Mouse (Mus musculus): ENCODE results near the gene Zbtb39. TPM values are rescaled to one million over a fixed set of nuclear protein-coding genes. Genes with fewer than 3 reads are reported as not detected.

Gene Zbtb39
- polyA plus RNA-seq, 1 experiment = 5.4 TPM

GRCm38 (mm10) chr10:127708850-127709370 lies 30.4 kb upstream of the Zbtb39 start:
- H3K4me3 ChIP-seq (ENCODE audit: insufficient read depth, low read length) = no peak overlapping the region
- TF ChIP-seq POLR2A (IDR thresholded peaks at IDR 0.05; ENCODE audit: extremely low read depth, insufficient read depth, low read length) = no peak
- no peak for TF ChIP-seq CTCF (IDR thresholded peaks at IDR 0.05; ENCODE audit: extremely low read depth, insufficient read depth, low read length)
- H3K4me1 ChIP-seq (ENCODE audit: control insufficient read depth, insufficient read depth, low read length) = no peaks in the 10 kb centered on the region
- no peak overlapping the region for H3K27ac ChIP-seq (ENCODE audit: insufficient read depth, low read length)

GRCm38 (mm10) chr10:127710331-127710730 lies 29.0 kb upstream of the Zbtb39 start:
- no peak overlapping the region for H3K4me3 ChIP-seq (ENCODE audit: insufficient read depth, low read length)
- H3K4me1 ChIP-seq (ENCODE audit: control insufficient read depth, insufficient read depth, low read length) = no peaks in the 10 kb centered on the region
- TF ChIP-seq POLR2A (IDR thresholded peaks at IDR 0.05; ENCODE audit: extremely low read depth, insufficient read depth, low read length) = no peak
- TF ChIP-seq CTCF (IDR thresholded peaks at IDR 0.05; ENCODE audit: extremely low read depth, insufficient read depth, low read length) = no peak
- H3K27ac ChIP-seq (ENCODE audit: insufficient read depth, low read length) = no peak overlapping the region

GRCm38 (mm10) chr10:127712736-127713135 lies 26.6 kb upstream of the Zbtb39 start:
- Histone ChIP-seq H3K4me1 (ENCODE audit: control insufficient read depth, insufficient read depth, low read length) (no peaks in the 10 kb centered on the region), H3K4me3 (ENCODE audit: insufficient read depth, low read length) (no peak overlapping the region), H3K27ac (ENCODE audit: insufficient read depth, low read length) (no peak overlapping the region)
- TF ChIP-seq POLR2A (IDR thresholded peaks at IDR 0.05; ENCODE audit: extremely low read depth, insufficient read depth, low read length) = no peak
- no peak for TF ChIP-seq CTCF (IDR thresholded peaks at IDR 0.05; ENCODE audit: extremely low read depth, insufficient read depth, low read length)

- Histone ChIP-seq H3K4me1 (ENCODE audit: control insufficient read depth, insufficient read depth, low read length) (no peaks in the 10 kb centered on the region), H3K4me3 (ENCODE audit: insufficient read depth, low read length) (no peak overlapping the region), H3K27ac (ENCODE audit: insufficient read depth, low read length) (no peak overlapping the region)
- TF ChIP-seq CTCF (IDR thresholded peaks at IDR 0.05; ENCODE audit: extremely low read depth, insufficient read depth, low read length) = no peak
- no peak for TF ChIP-seq POLR2A (IDR thresholded peaks at IDR 0.05; ENCODE audit: extremely low read depth, insufficient read depth, low read length)
These were observed 17.5 kb upstream of the Zbtb39 start for GRCm38 (mm10) chr10:127721671-127722418.

- no peak within 1 kb of the TSS for H3K27ac ChIP-seq (ENCODE audit: insufficient read depth, low read length)
- peaks cover 2% of the 10 kb centered on the region; the same call in 1 of the 2 replicates for H3K4me1 ChIP-seq (ENCODE audit: control insufficient read depth, insufficient read depth, low read length)
- no peak for TF ChIP-seq CTCF (IDR thresholded peaks at IDR 0.05; ENCODE audit: extremely low read depth, insufficient read depth, low read length)
- TF ChIP-seq POLR2A (IDR thresholded peaks at IDR 0.05; ENCODE audit: extremely low read depth, insufficient read depth, low read length) = no peak
- H3K4me3 ChIP-seq (ENCODE audit: insufficient read depth, low read length) = no peak within 1 kb of the TSS
These were observed 15.2 kb upstream of the Zbtb39 start, which contains the start of gene Tac2 for GRCm38 (mm10) chr10:127724178-127724577. Tac2 (plus strand) TSS chr10:127724478.

- TF ChIP-seq CTCF (IDR thresholded peaks at IDR 0.05; ENCODE audit: extremely low read depth, insufficient read depth, low read length) (no peak), POLR2A (IDR thresholded peaks at IDR 0.05; ENCODE audit: extremely low read depth, insufficient read depth, low read length) (no peak)
- H3K27ac ChIP-seq (ENCODE audit: insufficient read depth, low read length) = no peak overlapping the region
- H3K4me1 ChIP-seq (ENCODE audit: control insufficient read depth, insufficient read depth, low read length) = peaks cover 2% of the 10 kb centered on the region; the same call in 1 of the 2 replicates
- no peak overlapping the region for H3K4me3 ChIP-seq (ENCODE audit: insufficient read depth, low read length)
These were observed 14.2 kb upstream of the Zbtb39 start for GRCm38 (mm10) chr10:127725136-127725535.

GRCm38 (mm10) chr10:127728437-127728836 lies 10.9 kb upstream of the Zbtb39 start:
- H3K27ac ChIP-seq (ENCODE audit: insufficient read depth, low read length) = no peak overlapping the region
- H3K4me3 ChIP-seq (ENCODE audit: insufficient read depth, low read length) = no peak overlapping the region
- TF ChIP-seq POLR2A (IDR thresholded peaks at IDR 0.05; ENCODE audit: extremely low read depth, insufficient read depth, low read length) (no peak), CTCF (IDR thresholded peaks at IDR 0.05; ENCODE audit: extremely low read depth, insufficient read depth, low read length) (no peak)
- H3K4me1 ChIP-seq (ENCODE audit: control insufficient read depth, insufficient read depth, low read length) = peaks cover 2% of the 10 kb centered on the region; the same call in 1 of the 2 replicates

- Histone ChIP-seq H3K4me1 (ENCODE audit: control insufficient read depth, insufficient read depth, low read length) (peaks cover 2% of the 10 kb centered on the region; the same call in 1 of the 2 replicates), H3K4me3 (ENCODE audit: insufficient read depth, low read length) (no peak overlapping the region), H3K27ac (ENCODE audit: insufficient read depth, low read length) (no peak overlapping the region)
- no peak for TF ChIP-seq POLR2A (IDR thresholded peaks at IDR 0.05; ENCODE audit: extremely low read depth, insufficient read depth, low read length)
- TF ChIP-seq CTCF (IDR thresholded peaks at IDR 0.05; ENCODE audit: extremely low read depth, insufficient read depth, low read length) = no peak
These were observed 8.9 kb upstream of the Zbtb39 start for GRCm38 (mm10) chr10:127730285-127730932.

- TF ChIP-seq CTCF (IDR thresholded peaks at IDR 0.05; ENCODE audit: extremely low read depth, insufficient read depth, low read length) = no peak
- no peak for TF ChIP-seq POLR2A (IDR thresholded peaks at IDR 0.05; ENCODE audit: extremely low read depth, insufficient read depth, low read length)
- peaks cover 2% of the 10 kb centered on the region; the same call in 1 of the 2 replicates for H3K4me1 ChIP-seq (ENCODE audit: control insufficient read depth, insufficient read depth, low read length)
- H3K27ac ChIP-seq (ENCODE audit: insufficient read depth, low read length) = no peak overlapping the region
- no peak overlapping the region for H3K4me3 ChIP-seq (ENCODE audit: insufficient read depth, low read length)
These were observed 8.4 kb upstream of the Zbtb39 start for GRCm38 (mm10) chr10:127730933-127731310.
